Mouse (Mus musculus): ENCODE measurements around the gene Plekha8.

Plekha8 gene

GRCm38 (mm10) chr6:54586911-54587310, 8.0 kb upstream of the Plekha8 start:
- ATAC-seq (ENCODE audit: low TSS enrichment) = peak; percentile 52; the same call in 1 of the 2 replicates

GRCm38 (mm10) chr6:54587683-54588082, 7.2 kb upstream of the Plekha8 start:
- ATAC-seq (ENCODE audit: low TSS enrichment) = no peak

GRCm38 (mm10) chr6:54588212-54588611, 6.7 kb upstream of the Plekha8 start:
- no peak for ATAC-seq (ENCODE audit: low TSS enrichment)

GRCm38 (mm10) chr6:54590691-54591090, 4.2 kb upstream of the Plekha8 start:
- ATAC-seq (ENCODE audit: low TSS enrichment) = no peak

GRCm38 (mm10) chr6:54591778-54592177, 3.1 kb upstream of the Plekha8 start:
- ATAC-seq (ENCODE audit: low TSS enrichment) = no peak

- peak; percentile 92 for ATAC-seq (ENCODE audit: low TSS enrichment)
Measured at GRCm38 (mm10) chr6:54592938-54593535, 1.9 kb upstream of the Plekha8 start.

GRCm38 (mm10) chr6:54593766-54594468, 994 bp upstream of the Plekha8 start:
- ATAC-seq (ENCODE audit: low TSS enrichment) = no peak

- peak; percentile 0; the same call in 1 of the 2 replicates for ATAC-seq (ENCODE audit: low TSS enrichment)
Measured at GRCm38 (mm10) chr6:54595330-54595878, 493 bp downstream of the Plekha8 start.

GRCm38 (mm10) chr6:54597208-54597607, 2.3 kb downstream of the Plekha8 start, which contains the start of gene Fkbp14:
Gene Fkbp14 (minus strand): TSS chr6:54597308.
- no peak for ATAC-seq (ENCODE audit: low TSS enrichment)

- no peak for ATAC-seq (ENCODE audit: low TSS enrichment)
Measured at GRCm38 (mm10) chr6:54597711-54598110, 2.8 kb downstream of the Plekha8 start.

GRCm38 (mm10) chr6:54600681-54601347, 5.9 kb downstream of the Plekha8 start:
- ATAC-seq (ENCODE audit: low TSS enrichment) = no peak

- no peak for ATAC-seq (ENCODE audit: low TSS enrichment)
Measured at GRCm38 (mm10) chr6:54602891-54603290, 8.0 kb downstream of the Plekha8 start.

- no peak for ATAC-seq (ENCODE audit: low TSS enrichment)
Measured at GRCm38 (mm10) chr6:54604001-54604715, 9.2 kb downstream of the Plekha8 start.

GRCm38 (mm10) chr6:54606241-54606640, 11.3 kb downstream of the Plekha8 start:
- ATAC-seq (ENCODE audit: low TSS enrichment) = no peak

GRCm38 (mm10) chr6:54617363-54617762, 22.5 kb downstream of the Plekha8 start:
- ATAC-seq (ENCODE audit: low TSS enrichment) = no peak

GRCm38 (mm10) chr6:54619530-54619929, 24.6 kb downstream of the Plekha8 start:
- ATAC-seq (ENCODE audit: low TSS enrichment) = no peak

- ATAC-seq (ENCODE audit: low TSS enrichment) = no peak
Measured at GRCm38 (mm10) chr6:54620357-54620756, 25.4 kb downstream of the Plekha8 start.

GRCm38 (mm10) chr6:54628381-54628780, 33.5 kb downstream of the Plekha8 start:
- ATAC-seq (ENCODE audit: low TSS enrichment) = no peak

GRCm38 (mm10) chr6:54629734-54630133, 34.8 kb downstream of the Plekha8 start:
- ATAC-seq (ENCODE audit: low TSS enrichment) = peak; percentile 88

GRCm38 (mm10) chr6:54631462-54631861, 36.6 kb downstream of the Plekha8 start:
- ATAC-seq (ENCODE audit: low TSS enrichment) = peak; percentile 90

- ATAC-seq (ENCODE audit: low TSS enrichment) = no peak
Measured at GRCm38 (mm10) chr6:54639877-54640276, 45.0 kb downstream of the Plekha8 start.

- peak; percentile 89 for ATAC-seq (ENCODE audit: low TSS enrichment)
Measured at GRCm38 (mm10) chr6:54641953-54642352, 47.0 kb downstream of the Plekha8 start.
